Mouse (Mus musculus) forebrain, embryonic 12.5 days (tissue): ENCODE data around the gene Celf2. TPM values are rescaled to one million over a fixed set of nuclear protein-coding genes. Genes with fewer than 3 reads are reported as not detected.
"Not testable (repeated sequence)": the region's sequence is repeated elsewhere in the genome, so short reads cannot be mapped to it uniquely, and the experiment has no call there.

Source experiments
- ATAC-seq: fragments of 200-750 bp; cut with Nextera tagmentation; 2 replicates; pipeline ENCODE4 v1.8.0; 2017; ENCODE audit warnings: moderate TSS enrichment; ENCODE audit not compliant: low FRiP score
- H3K27ac ChIP-seq: fragments of 300-500 bp; sonication (generic); 2 replicates; pipeline ENCODE4 v1.5.1; 2016; ENCODE audit warnings: mild to moderate bottlenecking
- H3K27me3 ChIP-seq: fragments of 300-500 bp; sonication (generic); 2 replicates; pipeline ENCODE4 v1.6.1; 2016; ENCODE audit warnings: mild to moderate bottlenecking
- H3K36me3 ChIP-seq: fragments of 300-500 bp; sonication (generic); replicated peaks from 2 replicates; pipeline ENCODE4 v1.6.1; 2016; ENCODE audit warnings: mild to moderate bottlenecking
- H3K4me1 ChIP-seq: fragments of 300-500 bp; sonication (generic); 2 replicates; pipeline ENCODE4 v1.6.1; 2016
- H3K4me2 ChIP-seq: fragments of 300-500 bp; sonication (generic); 2 replicates; pipeline ENCODE4 v1.6.1; 2016; ENCODE audit warnings: mild to moderate bottlenecking, moderate library complexity
- H3K4me3 ChIP-seq: fragments of 300-500 bp; sonication (generic); replicated peaks from 2 replicates; pipeline ENCODE4 v1.5.1; 2016; ENCODE audit warnings: mild to moderate bottlenecking
- H3K9ac ChIP-seq: fragments of 300-500 bp; sonication (generic); 2 replicates; pipeline ENCODE4 v1.6.1; 2016; ENCODE audit warnings: mild to moderate bottlenecking
- H3K9me3 ChIP-seq: fragments of 300-500 bp; sonication (generic); 2 replicates; pipeline ENCODE4 v1.6.1; 2016
- WGBS: fragments of 180-500 bp; shearing (Covaris S2); methylation state at CpG from one replicate; pipeline ENCODE4 v1.1.7; 2016; 5-methylcytosine and 5-hydroxymethylcytosine counted together
- polyA plus RNA-seq: library from polyadenylated mRNA; unstranded; fragments of >200 nt; fragmentation: Nextera tagmentation; extraction: Ambion mirVana; gene quantifications from 2 replicates; pipeline ENCODE4 v1.2.1, GENCODE M21; 2016

The Celf2 gene
- polyA plus RNA-seq, 1 experiment from 2014 or later: 167 TPM

GRCm38 (mm10) chr2:7310129-7310839 is 199.1 kb downstream of the Celf2 start:
- peak; percentile 84 for ATAC-seq
- Histone ChIP-seq H3K4me3 (no peak overlapping the region), H3K4me2 (peak overlapping the region; percentile 13; the same call in 1 of the 2 replicates), H3K36me3 (no peaks in the 10 kb centered on the region), H3K9ac (no peak overlapping the region), H3K4me1 (peaks cover 44% of the 10 kb centered on the region), H3K27ac (peak overlapping the region; percentile 61; the same call in 1 of the 2 replicates), H3K9me3 (no peaks in the 10 kb centered on the region), H3K27me3 (no peaks in the 10 kb centered on the region)
- WGBS: 6% methylated on average over 2 of the region's 2 CpGs

DNA sequence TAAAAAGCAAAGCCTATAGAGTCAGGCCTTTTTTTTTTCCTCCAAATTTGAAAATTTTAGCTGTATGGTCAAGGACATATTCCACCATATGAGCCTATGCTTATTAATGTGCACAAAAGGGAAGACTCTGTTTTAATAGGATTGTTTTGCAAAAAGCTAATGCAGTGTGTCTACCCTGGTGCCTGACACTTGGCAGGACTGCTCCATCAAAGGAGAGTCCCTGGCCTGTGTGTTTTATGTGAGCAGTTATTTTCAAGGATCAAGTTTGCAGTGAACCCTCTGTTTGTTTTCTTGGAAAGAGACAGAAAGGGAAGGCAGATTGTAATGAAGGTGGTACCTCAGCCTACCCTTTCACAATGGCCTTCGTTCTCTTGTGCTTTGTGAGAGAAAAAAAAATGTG is 200.0 kb downstream of the Celf2 start:
- H3K27me3 ChIP-seq: no peaks in the 10 kb centered on the region
- H3K9ac ChIP-seq: no peak overlapping the region
- H3K4me2 ChIP-seq: no peak overlapping the region
- ATAC-seq: peak; percentile 18; the same call in 1 of the 2 replicates
- no peak overlapping the region for H3K4me3 ChIP-seq
- no peaks in the 10 kb centered on the region for H3K36me3 ChIP-seq
- H3K27ac ChIP-seq: peak overlapping the region; percentile 75
- peaks cover 44% of the 10 kb centered on the region for H3K4me1 ChIP-seq
- H3K9me3 ChIP-seq: no peaks in the 10 kb centered on the region
- 11% methylated on average over 1 of the region's 1 CpGs for WGBS

DNA sequence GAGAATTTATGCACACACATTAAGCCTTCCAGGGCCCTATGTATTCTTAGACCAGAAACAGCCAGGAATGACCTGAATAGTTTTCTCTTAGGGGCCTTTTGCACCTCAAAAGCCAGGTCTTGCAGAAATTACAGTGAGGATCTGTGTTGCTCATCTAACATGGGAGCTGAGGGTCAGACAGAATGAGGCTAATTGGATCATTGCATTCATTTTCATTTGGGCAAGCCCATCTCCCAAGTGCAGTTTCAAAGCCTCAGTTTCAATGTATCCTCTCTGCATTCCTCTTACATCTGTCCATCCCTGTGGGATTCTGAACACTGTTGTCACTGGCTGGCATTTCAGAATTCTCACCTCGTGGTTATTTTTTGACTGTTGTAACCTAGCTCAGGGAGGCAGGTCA is 200.6 kb downstream of the Celf2 start:
- Histone ChIP-seq H3K4me3 (no peak overlapping the region), H3K4me1 (peaks cover 44% of the 10 kb centered on the region), H3K27ac (peak overlapping the region; percentile 75), H3K9me3 (no peaks in the 10 kb centered on the region), H3K36me3 (no peaks in the 10 kb centered on the region), H3K27me3 (no peaks in the 10 kb centered on the region), H3K9ac (no peak overlapping the region), H3K4me2 (no peak overlapping the region)
- peak; percentile 33; the same call in 1 of the 2 replicates for ATAC-seq
- 23% methylated on average over 1 of the region's 1 CpGs for WGBS

DNA sequence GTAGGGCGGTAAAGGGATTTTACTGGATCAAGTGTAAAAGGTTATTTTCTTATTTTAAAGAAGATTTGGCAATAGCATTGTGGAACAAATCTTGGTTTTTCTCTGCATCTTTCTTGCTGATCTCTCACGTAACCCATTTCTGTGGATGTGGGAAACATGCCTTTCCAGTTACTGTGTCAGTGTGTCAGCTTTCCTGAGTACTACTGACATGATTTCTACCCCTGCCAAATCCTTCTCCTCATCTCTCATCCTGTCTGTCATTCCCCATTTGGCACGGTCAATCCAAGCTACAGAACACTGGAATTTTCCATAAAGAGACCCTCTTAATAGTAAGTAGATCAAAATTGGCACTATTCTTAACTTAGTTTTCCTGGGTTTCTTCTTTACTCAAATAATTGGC is 221.9 kb downstream of the Celf2 start:
- H3K4me3 ChIP-seq: no peak overlapping the region
- H3K4me2 ChIP-seq: no peak overlapping the region
- H3K27ac ChIP-seq: no peak overlapping the region
- H3K4me1 ChIP-seq: no peaks in the 10 kb centered on the region
- H3K9me3 ChIP-seq: no peaks in the 10 kb centered on the region
- no peaks in the 10 kb centered on the region for H3K27me3 ChIP-seq
- no peaks in the 10 kb centered on the region for H3K36me3 ChIP-seq
- WGBS: 92% methylated on average over 3 of the region's 3 CpGs
- no peak overlapping the region for H3K9ac ChIP-seq
- no peak for ATAC-seq

DNA sequence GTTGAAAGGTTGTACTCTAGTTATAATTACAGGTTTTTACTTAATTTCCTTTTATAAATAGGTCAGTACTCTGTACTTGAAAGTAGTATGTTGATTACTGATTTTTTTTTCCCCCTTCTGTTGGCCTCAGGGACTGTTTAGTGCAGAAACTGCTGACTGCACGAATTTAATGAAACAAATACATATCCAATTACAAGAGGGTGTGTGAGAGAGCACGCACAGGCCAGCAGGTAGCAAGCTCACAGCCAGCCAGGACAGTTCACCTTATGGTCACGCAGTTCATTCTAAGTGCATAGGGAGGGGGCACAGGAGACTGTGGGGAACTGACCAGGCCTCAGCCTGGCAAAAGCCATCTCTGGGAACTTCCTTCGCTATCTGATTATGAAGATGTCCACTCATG is 236.1 kb downstream of the Celf2 start:
- no peak overlapping the region for H3K4me2 ChIP-seq
- no peak overlapping the region for H3K9ac ChIP-seq
- H3K27me3 ChIP-seq: no peaks in the 10 kb centered on the region
- ATAC-seq: no peak
- 64% methylated on average over 4 of the region's 4 CpGs for WGBS
- H3K4me1 ChIP-seq: 0 out of 2 replicates have a peak, but pooled peaks cover 2% of the 10 kb centered on the region
- H3K36me3 ChIP-seq: no peaks in the 10 kb centered on the region
- H3K27ac ChIP-seq: no peak overlapping the region
- H3K9me3 ChIP-seq: no peaks in the 10 kb centered on the region
- H3K4me3 ChIP-seq: no peak overlapping the region

DNA sequence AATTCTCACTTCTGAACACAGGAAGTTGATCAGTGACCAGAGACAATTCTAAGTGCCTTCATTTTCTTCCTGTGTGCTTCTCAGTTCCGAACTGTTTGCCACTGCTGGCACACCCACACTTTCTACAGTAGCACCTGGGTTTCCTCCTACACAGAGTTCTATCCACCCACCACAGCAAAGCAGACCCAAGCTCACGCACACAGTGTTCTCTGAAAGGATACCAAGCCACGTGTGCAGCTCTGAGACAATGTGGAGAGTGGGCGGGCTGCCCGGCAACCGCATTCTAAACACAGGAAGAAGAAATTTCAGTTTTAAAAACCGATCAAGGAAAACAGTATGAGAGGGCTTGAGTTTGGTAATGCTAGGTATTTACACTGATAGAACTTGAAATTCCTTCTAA is 239.3 kb downstream of the Celf2 start:
- no peaks in the 10 kb centered on the region for H3K27me3 ChIP-seq

GRCm38 (mm10) chr2:7267166-7267565 is 242.2 kb downstream of the Celf2 start:
- no peak overlapping the region for H3K9ac ChIP-seq
- ATAC-seq: no peak
- no peaks in the 10 kb centered on the region for H3K36me3 ChIP-seq
- WGBS: 83% methylated on average over 4 of the region's 4 CpGs
- no peaks in the 10 kb centered on the region for H3K9me3 ChIP-seq
- H3K4me3 ChIP-seq: no peak overlapping the region
- H3K4me2 ChIP-seq: no peak overlapping the region
- H3K27me3 ChIP-seq: no peaks in the 10 kb centered on the region
- no peaks in the 10 kb centered on the region for H3K4me1 ChIP-seq
- H3K27ac ChIP-seq: no peak overlapping the region

More for the DNA sequence above, 239.3 kb downstream of the Celf2 start:
- Histone ChIP-seq H3K4me3 (no peak overlapping the region), H3K9me3 (no peaks in the 10 kb centered on the region), H3K4me1 (0 out of 2 replicates have a peak, but pooled peaks cover 2% of the 10 kb centered on the region), H3K9ac (no peak overlapping the region), H3K36me3 (no peaks in the 10 kb centered on the region), H3K27ac (no peak overlapping the region), H3K4me2 (no peak overlapping the region)
- no peak for ATAC-seq
- WGBS: 88% methylated on average over 7 of the region's 7 CpGs

DNA sequence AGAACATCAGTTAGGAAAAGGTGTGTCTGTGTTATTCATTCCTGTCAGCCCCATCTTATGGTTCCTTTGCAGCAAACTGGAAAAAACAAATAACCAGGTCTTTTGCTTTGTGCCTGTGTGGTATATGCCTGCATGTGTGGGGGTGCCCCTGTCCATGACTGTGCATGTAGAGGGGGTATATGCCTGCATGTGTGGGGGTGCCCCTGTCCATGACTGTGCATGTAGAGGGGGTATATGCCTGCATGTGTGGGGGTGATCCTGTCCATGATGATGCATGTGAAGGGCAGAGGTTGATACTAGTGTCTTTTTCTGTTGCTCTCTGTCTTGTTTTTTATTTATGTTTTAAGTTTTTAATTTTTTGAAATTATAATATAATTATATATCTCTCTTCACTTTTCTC is 246.7 kb downstream of the Celf2 start:
- not testable (repeated sequence) for H3K9ac ChIP-seq, H3K4me3 ChIP-seq, H3K36me3 ChIP-seq, H3K4me1 ChIP-seq, H3K27ac ChIP-seq, H3K9me3 ChIP-seq, H3K4me2 ChIP-seq, H3K27me3 ChIP-seq, ATAC-seq

DNA sequence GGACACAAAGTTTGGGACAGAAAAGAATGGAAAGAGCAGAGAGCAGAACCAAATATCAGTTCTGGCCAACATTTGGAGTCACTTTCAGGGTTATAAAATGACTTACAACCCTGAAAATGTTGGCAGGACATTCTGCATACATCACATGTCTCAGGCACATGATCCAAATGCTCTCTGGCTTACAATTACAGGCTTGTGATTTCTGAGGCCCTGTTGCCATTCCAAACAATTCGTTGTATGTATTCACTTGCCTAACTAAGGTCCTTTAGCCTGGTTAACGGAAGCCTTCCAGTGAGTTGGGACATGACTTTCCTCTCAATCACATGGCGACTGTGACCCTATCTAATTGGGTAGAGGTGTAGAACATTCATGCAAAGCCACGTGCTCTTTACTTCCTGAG is 249.2 kb downstream of the Celf2 start:
- H3K36me3 ChIP-seq: no peaks in the 10 kb centered on the region
- H3K4me3 ChIP-seq: no peak overlapping the region
- H3K9ac ChIP-seq: no peak overlapping the region
- no peak overlapping the region for H3K4me2 ChIP-seq
- 86% methylated on average over 4 of the region's 4 CpGs for WGBS
- no peaks in the 10 kb centered on the region for H3K4me1 ChIP-seq
- ATAC-seq: no peak
- H3K27ac ChIP-seq: no peak overlapping the region
- no peaks in the 10 kb centered on the region for H3K9me3 ChIP-seq
- H3K27me3 ChIP-seq: no peaks in the 10 kb centered on the region

DNA sequence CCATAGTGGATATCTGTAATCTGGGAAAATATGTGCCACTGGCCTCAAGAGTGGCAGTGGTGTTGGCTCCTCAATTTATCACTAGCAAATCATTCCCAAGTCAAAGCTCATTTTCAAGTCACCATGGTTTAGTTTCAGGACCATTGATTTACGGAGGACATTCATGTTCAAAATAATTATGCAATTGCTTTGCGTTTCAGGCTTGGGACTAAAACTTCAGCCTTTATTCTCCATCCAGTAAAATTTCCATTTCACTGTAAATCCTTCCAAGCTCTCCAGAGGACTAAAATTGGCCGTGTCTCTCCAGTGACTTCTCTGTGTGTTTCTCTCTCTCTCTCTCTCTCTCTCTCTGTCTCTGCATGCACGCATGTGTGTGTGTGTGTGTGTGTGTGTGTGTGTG is 249.7 kb downstream of the Celf2 start:
- no peaks in the 10 kb centered on the region for H3K9me3 ChIP-seq
- no peaks in the 10 kb centered on the region for H3K36me3 ChIP-seq
- no peak for ATAC-seq
- no peaks in the 10 kb centered on the region for H3K27me3 ChIP-seq
- H3K27ac ChIP-seq: no peak overlapping the region
- no peaks in the 10 kb centered on the region for H3K4me1 ChIP-seq
- WGBS: 81% methylated on average over 4 of the region's 4 CpGs
- no peak overlapping the region for H3K4me2 ChIP-seq
- H3K4me3 ChIP-seq: no peak overlapping the region
- no peak overlapping the region for H3K9ac ChIP-seq

GRCm38 (mm10) chr2:7256023-7256422 is 253.3 kb downstream of the Celf2 start:
- no peak overlapping the region for H3K27ac ChIP-seq
- H3K27me3 ChIP-seq: no peaks in the 10 kb centered on the region
- no peak overlapping the region for H3K4me3 ChIP-seq
- no peaks in the 10 kb centered on the region for H3K36me3 ChIP-seq
- H3K9ac ChIP-seq: no peak overlapping the region
- no peaks in the 10 kb centered on the region; the same call in 1 of the 2 replicates for H3K4me1 ChIP-seq
- no peak overlapping the region for H3K4me2 ChIP-seq
- 96% methylated on average over 1 of the region's 1 CpGs for WGBS
- H3K9me3 ChIP-seq: no peaks in the 10 kb centered on the region
- no peak for ATAC-seq

DNA sequence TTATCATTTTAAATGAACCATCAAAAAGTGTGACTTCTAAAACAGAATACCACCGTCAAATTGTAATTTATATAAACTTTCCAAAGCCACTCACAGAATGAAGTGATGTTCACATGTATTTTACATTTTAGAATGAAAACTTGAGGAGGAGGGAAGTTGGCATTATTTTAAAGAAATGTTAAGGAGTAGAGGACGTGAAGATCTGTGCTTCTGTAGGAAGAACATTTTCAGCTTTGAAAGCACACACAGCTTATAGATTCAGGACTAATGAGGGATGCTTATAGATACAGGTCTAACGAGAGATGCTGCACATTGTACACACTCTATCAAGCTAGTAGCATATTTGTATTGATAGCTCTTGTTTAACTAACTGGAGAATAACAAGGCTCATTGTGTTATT is 254.0 kb downstream of the Celf2 start:
- no peak overlapping the region for H3K4me3 ChIP-seq

GRCm38 (mm10) chr2:7250314-7250713 is 259.0 kb downstream of the Celf2 start:
- Histone ChIP-seq H3K4me3 (no peak overlapping the region), H3K36me3 (no peaks in the 10 kb centered on the region), H3K27me3 (no peaks in the 10 kb centered on the region), H3K4me2 (no peak overlapping the region), H3K9me3 (no peaks in the 10 kb centered on the region), H3K27ac (no peak overlapping the region), H3K9ac (no peak overlapping the region), H3K4me1 (no peaks in the 10 kb centered on the region; the same call in 1 of the 2 replicates)
- WGBS: 91% methylated on average over 2 of the region's 2 CpGs
- no peak for ATAC-seq

More for the DNA sequence above, 254.0 kb downstream of the Celf2 start:
- H3K27me3 ChIP-seq: no peaks in the 10 kb centered on the region
- H3K9me3 ChIP-seq: no peaks in the 10 kb centered on the region
- no peaks in the 10 kb centered on the region for H3K36me3 ChIP-seq
- no peak overlapping the region for H3K4me2 ChIP-seq
- WGBS: 67% methylated on average over 3 of the region's 3 CpGs
- no peak for ATAC-seq
- no peak overlapping the region for H3K27ac ChIP-seq
- H3K4me1 ChIP-seq: no peaks in the 10 kb centered on the region; the same call in 1 of the 2 replicates
- no peak overlapping the region for H3K9ac ChIP-seq
